Mouse (Mus musculus): Measurements from ENCODE around the gene Dyrk3. TPM values are rescaled to one million over a fixed set of nuclear protein-coding genes. Genes with fewer than 3 reads are reported as not detected.

Gene Dyrk3
- polyA plus RNA-seq, 1 experiment from 2014 or later, result 4.2 TPM

DNA sequence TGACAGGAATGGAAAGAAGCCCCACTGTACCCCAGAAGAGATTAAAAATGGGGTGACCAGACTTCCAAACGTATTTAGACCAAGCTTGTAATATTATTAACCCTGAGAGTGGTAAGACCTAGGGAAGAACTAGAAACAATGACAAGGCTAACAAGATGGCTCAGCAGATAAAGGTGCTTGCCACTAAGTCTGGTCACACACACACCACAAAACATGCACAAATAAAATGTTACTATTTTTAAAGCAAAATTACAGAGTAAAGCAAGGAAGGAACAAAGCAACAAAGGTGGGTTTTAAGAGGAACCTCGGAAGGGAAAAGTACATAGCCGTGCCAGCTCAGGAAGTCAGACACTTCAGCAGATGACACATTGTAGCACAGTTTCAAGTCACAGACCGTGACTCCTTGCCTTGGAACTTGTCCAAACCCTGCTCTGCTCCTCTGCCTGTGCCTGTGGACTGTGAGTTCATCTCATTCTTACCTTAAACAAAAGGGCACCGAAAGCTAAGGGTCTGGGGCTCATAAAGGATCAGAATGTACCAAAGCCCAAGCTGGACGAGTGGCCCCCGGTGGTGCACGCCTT lies 3.1 kb downstream of the Dyrk3 start:
- 89% methylated on average over 8 of the region's 8 CpGs for WGBS
- no peaks in the 10 kb centered on the region for H3K9me3 ChIP-seq (ENCODE audit: control insufficient read depth, low read length)
- H3K4me2 ChIP-seq (ENCODE audit: low read depth, severe bottlenecking), result no peak overlapping the region

DNA sequence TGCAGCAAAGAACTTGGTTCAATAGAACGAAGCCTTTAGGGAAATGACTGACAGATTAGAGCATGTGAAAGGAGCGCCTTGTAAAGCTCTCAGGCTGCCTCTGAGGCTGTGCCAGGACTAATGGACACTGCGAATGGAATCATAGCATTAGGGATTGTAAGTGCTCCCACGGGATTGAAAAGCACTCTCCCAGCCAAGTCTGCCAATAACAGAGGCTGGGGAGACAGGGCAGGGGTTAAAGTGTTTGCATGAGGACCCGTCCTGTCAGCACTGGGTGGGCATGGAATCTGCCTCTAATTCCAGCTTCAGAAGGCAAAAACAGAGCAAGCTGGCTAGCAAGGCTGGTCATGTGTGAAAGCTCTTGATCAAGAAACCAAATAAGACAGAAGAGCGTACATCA lies 3.9 kb downstream of the Dyrk3 start:
- Histone ChIP-seq H3K4me1 (ENCODE audit: control insufficient read depth, insufficient read depth, low read length) (0 out of 2 replicates have a peak, but pooled peaks cover 2% of the 10 kb centered on the region), H3K36me3 (ENCODE audit: control insufficient read depth, insufficient read depth, low read length) (peaks cover 8% of the 10 kb centered on the region; the same call in 1 of the 2 replicates), H3K9me3 (ENCODE audit: control insufficient read depth, low read length) (no peaks in the 10 kb centered on the region), H3K9ac (ENCODE audit: low read length) (no peak overlapping the region), H3K4me3 (ENCODE audit: low read depth, low read length) (no peak overlapping the region), H3K4me2 (ENCODE audit: low read depth, severe bottlenecking) (no peak overlapping the region), H3K27ac (replicated peaks; ENCODE audit: low read depth, low read length) (no peak overlapping the region), H3K27me3 (ENCODE audit: control insufficient read depth, insufficient read depth, low read length) (no peaks in the 10 kb centered on the region)
- DNase-seq (ENCODE audit: low spot score) (no peak), ATAC-seq (ENCODE audit: insufficient number of reproducible peaks, low FRiP score, low TSS enrichment, low read depth) (no peak)
- 82% methylated on average over 6 of the region's 6 CpGs for WGBS

More for the DNA sequence above, 3.1 kb downstream of the Dyrk3 start:
- DNase-seq (ENCODE audit: low spot score), result no peak
- Histone ChIP-seq H3K27ac (replicated peaks; ENCODE audit: low read depth, low read length) (no peak overlapping the region), H3K27me3 (ENCODE audit: control insufficient read depth, insufficient read depth, low read length) (no peaks in the 10 kb centered on the region), H3K4me3 (ENCODE audit: low read depth, low read length) (no peak overlapping the region), H3K4me1 (ENCODE audit: control insufficient read depth, insufficient read depth, low read length) (0 out of 2 replicates have a peak, but pooled peaks cover 2% of the 10 kb centered on the region), H3K9ac (ENCODE audit: low read length) (no peak overlapping the region), H3K36me3 (ENCODE audit: control insufficient read depth, insufficient read depth, low read length) (0 out of 2 replicates have a peak, but pooled peaks cover 3% of the 10 kb centered on the region)
- no peak for ATAC-seq (ENCODE audit: insufficient number of reproducible peaks, low FRiP score, low TSS enrichment, low read depth)

DNA sequence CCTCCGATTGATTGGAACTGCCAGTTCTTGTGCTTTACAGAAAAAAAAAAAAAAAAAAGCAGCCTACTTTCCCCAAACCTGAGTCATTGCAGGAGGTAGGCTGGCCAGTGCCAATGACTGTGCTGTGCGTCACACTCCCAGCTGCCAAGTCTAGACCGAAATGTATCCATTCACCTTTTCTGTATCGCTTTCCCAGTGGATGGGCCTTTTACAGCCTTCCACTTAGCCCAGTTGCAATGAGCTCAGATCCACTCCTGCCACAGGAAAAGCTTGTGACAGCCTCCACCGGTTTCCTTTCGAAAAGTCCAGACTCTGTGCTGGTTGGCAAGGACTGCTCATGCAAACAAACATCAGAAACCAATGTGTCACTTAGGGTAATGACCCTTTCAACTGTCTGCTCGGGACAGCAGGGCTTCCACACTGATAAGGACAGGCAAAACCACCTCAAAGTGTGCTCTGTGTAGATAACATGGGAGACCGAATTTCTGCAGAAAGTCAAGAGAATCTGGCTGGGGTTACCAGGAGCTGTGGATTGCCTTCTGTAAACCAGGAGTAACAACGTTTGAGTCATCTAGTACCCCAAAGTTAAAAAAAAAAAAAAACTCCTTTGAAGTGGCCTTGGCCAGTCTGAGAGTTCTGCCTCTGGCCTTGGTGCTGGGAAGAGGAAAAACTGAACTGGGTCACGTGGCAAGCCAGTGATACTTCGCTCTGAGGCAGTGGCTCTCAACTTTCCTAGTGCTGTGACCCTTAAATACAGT lies 12.0 kb downstream of the Dyrk3 start:
- Histone ChIP-seq H3K4me3 (ENCODE audit: low read depth, low read length) (no peak overlapping the region), H3K4me2 (ENCODE audit: low read depth, severe bottlenecking) (no peak overlapping the region), H3K4me1 (ENCODE audit: control insufficient read depth, insufficient read depth, low read length) (no peaks in the 10 kb centered on the region), H3K27ac (replicated peaks; ENCODE audit: low read depth, low read length) (no peak overlapping the region), H3K27me3 (ENCODE audit: control insufficient read depth, insufficient read depth, low read length) (no peaks in the 10 kb centered on the region), H3K9ac (ENCODE audit: low read length) (no peak overlapping the region), H3K9me3 (ENCODE audit: control insufficient read depth, low read length) (no peaks in the 10 kb centered on the region), H3K36me3 (ENCODE audit: control insufficient read depth, insufficient read depth, low read length) (peaks cover 10% of the 10 kb centered on the region; the same call in 1 of the 2 replicates)
- WGBS, result 61% methylated on average over 11 of the region's 11 CpGs
- ATAC-seq (ENCODE audit: insufficient number of reproducible peaks, low FRiP score, low TSS enrichment, low read depth) (no peak), DNase-seq (ENCODE audit: low spot score) (no peak)

DNA sequence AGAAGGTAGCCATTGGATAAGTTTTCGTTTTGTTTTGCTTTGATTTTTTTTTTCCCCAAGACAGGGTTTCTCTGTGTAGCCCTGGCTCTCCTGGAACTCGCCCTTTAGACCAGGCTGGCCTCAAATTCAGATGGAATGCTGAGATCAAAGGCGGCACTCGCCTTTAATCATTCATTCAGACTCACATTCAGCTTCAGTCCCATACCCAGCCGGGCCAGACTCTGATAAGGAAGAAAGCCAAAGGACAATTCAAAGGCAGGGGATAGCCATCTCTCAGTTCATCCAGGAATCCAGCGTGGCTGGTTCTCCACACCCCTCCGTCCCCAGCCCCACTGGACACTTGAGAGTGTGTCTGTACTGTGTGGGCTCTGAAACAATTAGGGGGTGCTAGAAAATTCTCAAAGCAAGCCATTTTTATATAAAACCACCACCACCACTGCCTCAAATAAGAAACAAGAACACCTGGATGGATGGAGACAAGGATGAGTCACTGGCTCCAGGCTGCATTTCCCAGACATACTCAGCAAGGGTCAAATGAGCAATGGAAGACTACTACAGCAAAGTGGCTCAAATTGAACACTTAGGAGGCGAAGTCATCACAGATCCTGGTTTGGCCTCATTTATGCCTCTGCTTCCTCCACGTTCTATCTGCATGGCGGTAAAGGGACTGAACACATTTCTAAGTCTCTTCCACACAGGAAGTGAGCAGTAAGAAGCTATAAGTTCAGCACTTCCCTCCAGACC lies 14.4 kb downstream of the Dyrk3 start:
- H3K27ac ChIP-seq (replicated peaks; ENCODE audit: low read depth, low read length), result no peak overlapping the region
- no peaks in the 10 kb centered on the region; the same call in 1 of the 2 replicates for H3K36me3 ChIP-seq (ENCODE audit: control insufficient read depth, insufficient read depth, low read length)
- H3K27me3 ChIP-seq (ENCODE audit: control insufficient read depth, insufficient read depth, low read length), result no peaks in the 10 kb centered on the region
- no peak overlapping the region for H3K4me3 ChIP-seq (ENCODE audit: low read depth, low read length)
- no peak overlapping the region for H3K4me2 ChIP-seq (ENCODE audit: low read depth, severe bottlenecking)
- ATAC-seq (ENCODE audit: insufficient number of reproducible peaks, low FRiP score, low TSS enrichment, low read depth) (no peak), DNase-seq (ENCODE audit: low spot score) (no peak)
- H3K4me1 ChIP-seq (ENCODE audit: control insufficient read depth, insufficient read depth, low read length), result no peaks in the 10 kb centered on the region
- no peaks in the 10 kb centered on the region for H3K9me3 ChIP-seq (ENCODE audit: control insufficient read depth, low read length)
- H3K9ac ChIP-seq (ENCODE audit: low read length), result no peak overlapping the region
- WGBS, result 54% methylated on average over 10 of the region's 10 CpGs

DNA sequence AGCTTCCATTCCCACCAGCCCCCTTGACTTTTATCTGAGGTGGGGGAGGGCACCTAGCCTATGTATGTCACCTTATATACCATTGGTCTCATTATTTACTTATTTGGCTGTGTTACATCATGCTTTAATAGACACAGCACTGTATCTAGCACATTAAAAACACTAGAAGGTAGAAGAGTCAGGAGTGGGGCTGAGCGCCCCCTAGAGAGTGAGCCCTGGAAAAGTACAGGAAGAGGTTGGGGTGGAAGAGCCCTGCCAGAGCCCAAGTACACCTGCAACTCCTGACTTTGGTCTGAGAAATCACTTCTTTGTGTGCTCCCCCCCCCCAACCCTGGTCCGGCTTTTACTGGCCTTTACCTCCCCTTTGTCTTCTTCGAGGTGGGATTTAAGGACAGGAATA lies 16.2 kb downstream of the Dyrk3 start:
- Histone ChIP-seq H3K27ac (replicated peaks; ENCODE audit: low read depth, low read length) (no peak overlapping the region), H3K4me3 (ENCODE audit: low read depth, low read length) (no peak overlapping the region), H3K27me3 (ENCODE audit: control insufficient read depth, insufficient read depth, low read length) (no peaks in the 10 kb centered on the region), H3K9me3 (ENCODE audit: control insufficient read depth, low read length) (no peaks in the 10 kb centered on the region), H3K4me1 (ENCODE audit: control insufficient read depth, insufficient read depth, low read length) (no peaks in the 10 kb centered on the region), H3K9ac (ENCODE audit: low read length) (no peak overlapping the region), H3K36me3 (ENCODE audit: control insufficient read depth, insufficient read depth, low read length) (no peaks in the 10 kb centered on the region), H3K4me2 (ENCODE audit: low read depth, severe bottlenecking) (no peak overlapping the region)
- no peak for DNase-seq (ENCODE audit: low spot score)
- ATAC-seq (ENCODE audit: insufficient number of reproducible peaks, low FRiP score, low TSS enrichment, low read depth), result no peak
- 35% methylated on average over 3 of the region's 3 CpGs for WGBS

DNA sequence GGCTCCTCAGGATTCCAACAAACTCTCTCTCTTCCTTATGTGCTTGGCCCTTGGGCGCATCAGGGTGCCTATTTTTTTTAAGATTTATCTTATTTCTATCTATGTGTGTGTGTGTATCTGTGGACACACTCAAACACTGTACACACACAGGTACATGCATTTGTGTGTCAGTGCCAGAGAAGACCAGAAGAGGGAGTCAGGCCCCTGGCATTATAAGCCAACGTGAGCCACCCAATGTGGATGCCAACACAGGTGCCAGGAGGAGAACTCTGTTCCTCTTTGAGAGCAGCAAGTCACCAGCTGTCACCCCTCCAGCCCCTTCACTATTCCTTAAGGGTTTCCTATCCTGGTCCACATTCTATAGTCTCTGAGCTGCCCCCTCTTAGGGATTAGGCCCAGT lies 19.1 kb downstream of the Dyrk3 start:
- no peaks in the 10 kb centered on the region for H3K4me1 ChIP-seq (ENCODE audit: control insufficient read depth, insufficient read depth, low read length)
- no peaks in the 10 kb centered on the region for H3K9me3 ChIP-seq (ENCODE audit: control insufficient read depth, low read length)
- no peak overlapping the region for H3K9ac ChIP-seq (ENCODE audit: low read length)
- ATAC-seq (ENCODE audit: insufficient number of reproducible peaks, low FRiP score, low TSS enrichment, low read depth) (no peak), DNase-seq (ENCODE audit: low spot score) (no peak)
- WGBS, result 67% methylated on average over 2 of the region's 2 CpGs
- no peaks in the 10 kb centered on the region for H3K27me3 ChIP-seq (ENCODE audit: control insufficient read depth, insufficient read depth, low read length)
- no peak overlapping the region for H3K27ac ChIP-seq (replicated peaks; ENCODE audit: low read depth, low read length)
- H3K4me2 ChIP-seq (ENCODE audit: low read depth, severe bottlenecking), result no peak overlapping the region
- H3K36me3 ChIP-seq (ENCODE audit: control insufficient read depth, insufficient read depth, low read length), result no peaks in the 10 kb centered on the region
- no peak overlapping the region for H3K4me3 ChIP-seq (ENCODE audit: low read depth, low read length)

DNA sequence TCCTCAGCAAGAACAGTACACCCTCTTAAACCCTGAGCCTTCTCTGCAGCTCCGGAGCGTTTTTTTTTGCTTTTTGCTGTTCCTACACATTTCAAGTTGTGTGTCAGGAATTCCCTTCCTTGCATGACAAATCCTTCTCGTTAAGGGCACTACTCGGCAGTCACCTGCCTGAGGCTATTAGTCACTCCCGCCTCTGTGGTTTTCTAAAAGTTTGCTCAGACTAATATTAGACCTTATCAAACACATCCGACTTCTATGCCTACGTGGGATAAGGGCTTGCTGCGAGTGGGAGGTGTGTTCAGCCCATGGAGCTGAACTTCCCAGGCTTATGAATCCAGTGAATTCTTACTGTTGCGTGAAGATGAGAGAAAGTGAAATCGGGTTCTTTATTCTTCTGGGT lies 19.6 kb downstream of the Dyrk3 start:
- DNase-seq (ENCODE audit: low spot score) (no peak), ATAC-seq (ENCODE audit: insufficient number of reproducible peaks, low FRiP score, low TSS enrichment, low read depth) (no peak)
- 57% methylated on average over 10 of the region's 10 CpGs for WGBS
- H3K4me3 ChIP-seq (ENCODE audit: low read depth, low read length), result no peak overlapping the region
- no peaks in the 10 kb centered on the region for H3K4me1 ChIP-seq (ENCODE audit: control insufficient read depth, insufficient read depth, low read length)
- H3K4me2 ChIP-seq (ENCODE audit: low read depth, severe bottlenecking), result no peak overlapping the region
- no peak overlapping the region for H3K9ac ChIP-seq (ENCODE audit: low read length)
- H3K9me3 ChIP-seq (ENCODE audit: control insufficient read depth, low read length), result no peaks in the 10 kb centered on the region
- no peak overlapping the region for H3K27ac ChIP-seq (replicated peaks; ENCODE audit: low read depth, low read length)
- H3K27me3 ChIP-seq (ENCODE audit: control insufficient read depth, insufficient read depth, low read length), result no peaks in the 10 kb centered on the region
- no peaks in the 10 kb centered on the region for H3K36me3 ChIP-seq (ENCODE audit: control insufficient read depth, insufficient read depth, low read length)

DNA sequence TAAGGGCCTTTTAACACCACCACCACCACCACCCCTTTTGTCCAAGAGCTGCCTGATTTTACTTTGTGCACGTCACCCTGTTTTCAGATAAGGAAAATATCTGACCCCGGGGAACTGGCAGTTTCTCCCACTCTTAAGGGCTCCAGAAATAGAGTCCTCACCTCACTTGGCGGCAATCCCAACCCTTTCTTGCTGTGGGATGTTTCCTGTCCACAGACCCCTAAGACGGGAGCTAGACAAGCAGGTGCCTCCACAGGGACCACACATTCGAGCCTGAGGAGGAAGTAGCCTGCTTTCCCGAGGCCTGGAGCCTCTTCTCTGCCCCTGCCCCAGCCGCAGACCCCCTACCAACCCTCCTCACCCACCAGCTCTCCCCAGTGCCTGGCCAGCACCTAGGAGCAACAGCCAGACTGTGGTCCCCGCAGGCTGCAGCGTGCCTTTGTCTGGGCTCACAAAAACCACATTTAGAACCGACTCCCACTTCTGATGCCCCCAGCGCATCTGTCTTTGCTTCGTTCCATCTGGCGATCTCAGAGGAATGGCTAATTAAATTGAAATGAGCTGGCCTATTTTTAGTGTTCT lies 21.6 kb downstream of the Dyrk3 start:
- no peak for ATAC-seq (ENCODE audit: insufficient number of reproducible peaks, low FRiP score, low TSS enrichment, low read depth)
- no peak for DNase-seq (ENCODE audit: low spot score)
- Histone ChIP-seq H3K27ac (replicated peaks; ENCODE audit: low read depth, low read length) (no peak overlapping the region), H3K36me3 (ENCODE audit: control insufficient read depth, insufficient read depth, low read length) (no peaks in the 10 kb centered on the region), H3K4me3 (ENCODE audit: low read depth, low read length) (no peak overlapping the region), H3K9ac (ENCODE audit: low read length) (no peak overlapping the region), H3K27me3 (ENCODE audit: control insufficient read depth, insufficient read depth, low read length) (no peaks in the 10 kb centered on the region), H3K4me1 (ENCODE audit: control insufficient read depth, insufficient read depth, low read length) (no peaks in the 10 kb centered on the region), H3K9me3 (ENCODE audit: control insufficient read depth, low read length) (no peaks in the 10 kb centered on the region), H3K4me2 (ENCODE audit: low read depth, severe bottlenecking) (no peak overlapping the region)
- WGBS, result 75% methylated on average over 13 of the region's 13 CpGs
